Mouse (Mus musculus) heart, postnatal 25 days (tissue): ENCODE results near the gene Gzma. TPM values are rescaled to one million over a fixed set of nuclear protein-coding genes. Genes with fewer than 3 reads are reported as not detected.

ENCODE experiments used
- DNase-seq: peaks from one replicate; pipeline ENCODE4 v3.0.0; 2022; ENCODE audit warnings: low spot score
- intact Hi-C: fragments of 180-260 bp; cut with DNase I; formaldehyde crosslinking; loops from one replicate; pipeline ENCODE4 v1.15.1; 2025
- total RNA-seq, 2 experiments: library from RNA; stranded (reverse); gene quantifications; 2 replicates each; pipeline ENCODE4 v1.2.3; 2021

Gene Gzma
- total RNA-seq, 2 experiments from 2014 or later: 0.42 TPM; not detected in 1

DNA sequence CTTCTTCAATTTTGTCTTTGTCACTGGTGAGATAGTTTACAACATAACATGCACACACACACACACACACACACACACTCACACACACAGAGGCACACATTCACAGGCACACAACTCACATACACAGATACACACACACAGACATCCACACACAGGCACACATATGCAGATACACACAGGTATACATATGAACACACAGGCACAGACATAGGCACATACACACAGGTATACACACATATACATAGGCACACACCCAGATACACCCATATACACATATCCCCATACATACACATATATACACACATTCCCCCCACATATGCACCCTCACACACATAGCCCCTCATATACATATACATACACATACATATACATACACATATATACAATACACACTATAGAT is 53.8 kb downstream of the Gzma start:
- intact Hi-C loops: loop anchor here (10.0 kb wide), 2 partner anchors 588 to 618 kb away; partner anchors contain the start of gene Hspb3
- no peak for DNase-seq

DNA sequence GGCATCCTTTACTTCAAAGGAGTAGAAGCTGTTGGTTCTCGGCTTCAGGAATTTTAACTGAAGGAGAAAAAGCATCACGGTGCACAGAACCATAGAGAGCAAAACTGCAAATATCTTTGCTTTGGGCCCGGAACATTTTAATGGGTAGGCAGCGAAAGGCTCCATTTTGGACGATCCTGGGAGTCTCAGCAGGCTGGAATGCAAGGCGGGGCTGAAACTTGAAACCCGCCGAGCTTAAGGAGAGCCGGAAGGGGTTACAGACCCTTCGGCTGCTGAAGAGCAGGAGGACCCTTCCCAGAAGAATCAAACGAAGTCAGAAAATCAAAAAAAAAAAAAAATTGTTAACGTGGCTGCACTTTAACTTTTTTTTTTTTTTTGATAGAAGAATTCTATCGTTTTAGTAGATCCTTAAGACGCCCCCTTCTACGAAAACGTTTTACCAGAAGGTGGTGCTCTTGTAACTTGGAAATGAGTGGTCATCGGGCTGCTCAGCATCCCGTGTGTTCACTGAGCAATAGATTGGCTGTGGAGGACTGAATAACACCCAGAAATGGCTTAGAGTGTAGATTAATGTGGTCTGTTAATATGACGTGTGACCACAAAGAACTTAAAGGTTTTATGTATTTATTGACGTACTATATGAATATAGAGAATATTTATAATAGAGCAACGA is 54.4 kb downstream of the Gzma start, which contains the start of gene Gpx8:
TSS of gene Gpx8 (minus strand) at position 200 of the 673 bp plus-strand sequence.
- DNase-seq: peak; percentile 20
- intact Hi-C loops: loop anchor here (1.0 to 10.0 kb wide), 3 partner anchors 219 to 618 kb away; partner anchors contain the start of gene Hspb3

DNA sequence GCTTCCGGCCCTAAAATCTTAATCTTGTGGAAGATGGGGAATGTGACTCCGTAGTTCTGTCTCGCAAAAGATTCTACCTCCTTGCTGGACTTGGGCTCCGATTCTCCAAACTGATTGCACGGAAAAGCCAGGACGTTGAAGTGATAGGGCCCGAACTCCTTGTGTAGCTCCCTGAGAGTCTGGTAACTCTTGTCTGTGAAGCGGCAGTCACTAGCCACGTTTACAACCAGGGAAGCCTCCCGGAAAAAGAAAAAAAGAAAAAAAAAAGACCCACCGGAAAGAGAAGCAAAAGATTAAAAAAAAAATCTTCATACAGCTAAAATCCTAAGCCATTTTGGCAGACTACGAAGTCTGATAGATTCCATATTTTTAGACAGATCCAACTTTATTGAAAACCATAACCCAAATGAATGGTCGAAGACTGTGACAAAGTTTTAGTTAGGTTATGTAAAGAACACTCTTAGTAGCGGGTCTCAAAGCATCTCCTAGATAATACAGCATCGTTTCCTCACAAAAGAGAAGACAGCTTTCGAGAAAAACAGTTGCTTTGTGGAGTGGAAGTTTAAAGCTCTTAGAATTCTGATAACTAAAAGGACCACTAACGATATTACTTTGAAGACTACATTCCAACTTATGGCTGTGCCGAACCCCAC is 55.2 kb downstream of the Gzma start:
- intact Hi-C loops: loop anchor here (1.0 to 10.0 kb wide), 3 partner anchors 220 to 619 kb away; partner anchors contain the start of gene Hspb3

DNA sequence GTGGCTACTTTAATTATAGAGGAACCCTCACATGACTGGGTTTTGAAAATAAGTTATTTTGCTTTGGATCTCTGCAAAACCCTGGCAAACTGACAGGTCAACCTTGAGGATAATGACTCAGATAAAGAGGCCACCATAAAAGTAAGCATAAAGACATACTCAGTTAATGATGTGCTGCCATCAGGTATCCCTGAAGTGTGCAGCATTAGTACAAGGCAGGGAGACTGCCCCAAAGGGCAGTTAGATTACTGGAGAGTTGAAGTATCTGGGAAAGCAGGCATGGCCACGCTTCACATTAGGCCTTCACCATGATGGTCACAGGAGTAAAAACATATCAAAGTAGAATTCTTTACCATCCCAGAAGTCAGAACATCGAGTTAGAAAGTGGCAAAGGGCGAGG is 55.9 kb downstream of the Gzma start:
- no peak for DNase-seq
- intact Hi-C loops: loop anchor here (10.0 kb wide), 2 partner anchors 590 to 620 kb away; partner anchors contain the start of gene Hspb3

More for the DNA sequence above, 55.2 kb downstream of the Gzma start:
- DNase-seq: no peak

Other genes starting within 250 kb of the Gzma start
- 10 to 100 TPM; 26.0 to 26.5 TPM for gene Mtrex, start 173.6 kb downstream of the Gzma start, total RNA-seq
- gene Dhx29, start 173.5 kb downstream of the Gzma start, total RNA-seq: 10 to 100 TPM; 13.1 to 13.2 TPM
- gene Ccno, start 113.2 kb downstream of the Gzma start, total RNA-seq: under 1 TPM in 1 of 2 experiments, not detected in 1; 0.26 TPM
- gene Mcidas, start 107.1 kb downstream of the Gzma start, total RNA-seq: not detected
- gene Cdc20b, start 65.9 kb downstream of the Gzma start, total RNA-seq: not detected
- 10 to 100 TPM; 37.7 to 41.6 TPM for gene Gpx8, start 54.6 kb downstream of the Gzma start, total RNA-seq
- under 1 TPM; 0.70 to 0.95 TPM for gene Esm1, start 108.7 kb upstream of the Gzma start, total RNA-seq
- not detected for gene Gzmk, start 124.9 kb upstream of the Gzma start, total RNA-seq
- 1 to 10 TPM; 1.7 to 2.2 TPM for gene BC067074, start 192.2 kb upstream of the Gzma start, total RNA-seq